Mouse (Mus musculus): ENCODE data around the gene Lgi2. TPM values are rescaled to one million over a fixed set of nuclear protein-coding genes. Genes with fewer than 3 reads are reported as not detected.

The Lgi2 gene
- polyA plus RNA-seq, 1 experiment from 2014 or later, result 1.3 TPM

- WGBS, result 88% methylated on average over 9 of the region's 9 CpGs
- Histone ChIP-seq H3K27me3 (no peaks in the 10 kb centered on the region), H3K4me3 (replicated peaks) (no peak overlapping the region), H3K4me1 (no peaks in the 10 kb centered on the region), H3K4me2 (no peak overlapping the region), H3K36me3 (replicated peaks) (no peaks in the 10 kb centered on the region), H3K27ac (no peak overlapping the region), H3K9ac (no peak overlapping the region), H3K9me3 (no peaks in the 10 kb centered on the region)
- no peak for ATAC-seq (ENCODE audit: low FRiP score)
These were observed 32.6 kb downstream of the Lgi2 start for GRCm38 (mm10) chr5:52533705-52534104.

- Histone ChIP-seq H3K4me3 (replicated peaks) (no peak overlapping the region), H3K9me3 (no peaks in the 10 kb centered on the region), H3K9ac (no peak overlapping the region), H3K4me2 (no peak overlapping the region), H3K4me1 (no peaks in the 10 kb centered on the region), H3K36me3 (replicated peaks) (no peaks in the 10 kb centered on the region), H3K27ac (no peak overlapping the region), H3K27me3 (no peaks in the 10 kb centered on the region)
- no peak for ATAC-seq (ENCODE audit: low FRiP score)
- 78% methylated on average over 7 of the region's 7 CpGs for WGBS
These were observed 37.7 kb downstream of the Lgi2 start for GRCm38 (mm10) chr5:52528545-52528944.

DNA sequence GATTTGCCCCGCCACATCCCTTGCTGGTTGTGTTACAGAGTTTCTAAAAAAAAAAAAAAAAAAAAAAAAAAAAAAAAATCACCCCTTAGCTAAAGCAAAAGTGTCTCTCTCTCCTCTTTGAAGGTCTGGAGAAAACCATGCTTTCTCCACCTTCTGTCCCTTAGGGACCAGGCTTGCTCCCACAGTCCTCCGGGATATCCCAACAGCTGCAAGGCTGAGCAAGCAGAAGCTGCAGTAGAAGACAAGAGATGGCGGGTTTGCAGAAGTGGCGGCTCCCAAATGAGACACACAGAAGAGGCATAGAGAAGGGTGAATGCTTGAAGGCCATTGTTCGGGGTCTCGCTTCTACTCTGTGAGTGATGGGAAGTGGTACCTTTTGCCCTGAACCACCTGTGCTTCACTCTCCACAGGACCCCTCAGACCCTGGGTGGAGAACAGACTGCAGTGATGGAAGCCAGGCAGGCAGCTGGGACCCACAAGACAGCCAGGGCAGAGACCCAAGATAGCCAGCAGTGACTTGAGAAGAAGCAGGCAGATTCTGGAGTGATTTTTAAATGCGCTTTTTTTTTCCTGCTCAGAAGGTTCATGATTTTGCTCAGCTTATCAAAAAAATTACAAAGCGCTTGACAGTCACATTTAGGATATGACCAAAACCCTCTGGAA is 39.8 kb downstream of the Lgi2 start:
- 92% methylated on average over 8 of the region's 8 CpGs for WGBS
- Histone ChIP-seq H3K4me3 (replicated peaks) (no peak overlapping the region), H3K27ac (no peak overlapping the region), H3K9me3 (no peaks in the 10 kb centered on the region), H3K27me3 (no peaks in the 10 kb centered on the region), H3K4me1 (no peaks in the 10 kb centered on the region), H3K9ac (no peak overlapping the region), H3K36me3 (replicated peaks) (no peaks in the 10 kb centered on the region), H3K4me2 (no peak overlapping the region)
- ATAC-seq (ENCODE audit: low FRiP score), result no peak

DNA sequence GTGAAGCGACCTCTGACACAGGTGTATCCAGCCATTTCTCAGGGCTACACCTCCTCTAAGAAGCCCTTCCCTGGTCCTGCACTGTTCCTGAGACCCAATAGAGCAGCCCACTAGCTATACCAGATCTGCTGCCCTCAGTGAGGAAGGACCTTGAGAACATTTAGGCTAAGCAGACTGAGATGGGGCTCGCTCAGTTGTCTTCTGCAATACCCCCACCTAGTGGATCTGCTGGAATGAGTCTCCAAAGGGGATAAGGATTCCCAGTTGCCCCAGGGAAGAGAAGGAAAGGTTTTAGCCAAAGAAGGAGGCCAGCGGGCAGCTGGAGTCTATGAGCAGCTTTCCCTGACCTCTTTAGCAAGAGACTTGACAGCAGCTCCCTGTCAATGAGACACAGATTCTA is 42.1 kb downstream of the Lgi2 start:
- 0 out of 2 replicates have a peak, but pooled peaks cover 2% of the 10 kb centered on the region for H3K9me3 ChIP-seq
- no peak overlapping the region for H3K4me3 ChIP-seq (replicated peaks)
- WGBS, result 56% methylated on average over 3 of the region's 3 CpGs
- H3K4me2 ChIP-seq, result no peak overlapping the region
- no peaks in the 10 kb centered on the region for H3K36me3 ChIP-seq (replicated peaks)
- H3K9ac ChIP-seq, result no peak overlapping the region
- no peaks in the 10 kb centered on the region for H3K27me3 ChIP-seq
- no peak overlapping the region for H3K27ac ChIP-seq
- no peaks in the 10 kb centered on the region for H3K4me1 ChIP-seq
- ATAC-seq (ENCODE audit: low FRiP score), result no peak; the same call in 1 of the 2 replicates

DNA sequence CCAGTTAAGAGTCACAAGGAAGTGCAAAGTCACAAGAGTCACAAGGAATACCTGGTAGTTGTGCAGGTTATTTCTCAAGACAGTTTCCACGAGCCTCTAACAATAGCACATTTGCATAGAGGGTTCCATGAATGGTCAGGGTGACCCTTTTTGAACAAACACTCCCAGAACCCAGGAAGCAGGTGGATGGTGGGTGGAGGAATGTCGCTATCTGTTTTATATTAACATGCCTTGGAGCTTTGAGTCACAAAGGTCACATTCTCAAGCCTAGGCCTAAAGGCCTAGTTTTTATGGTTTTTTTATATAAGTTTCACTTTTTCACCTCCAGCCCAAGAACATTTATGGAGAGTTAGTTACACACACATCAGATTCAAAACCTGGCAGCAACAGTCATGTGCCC is 46.3 kb downstream of the Lgi2 start:
- ATAC-seq (ENCODE audit: low FRiP score), result no peak
- Histone ChIP-seq H3K27ac (no peak overlapping the region), H3K4me2 (no peak overlapping the region), H3K9me3 (0 out of 2 replicates have a peak, but pooled peaks cover 3% of the 10 kb centered on the region), H3K36me3 (replicated peaks) (no peaks in the 10 kb centered on the region), H3K4me1 (no peaks in the 10 kb centered on the region; the same call in 1 of the 2 replicates), H3K4me3 (replicated peaks) (no peak overlapping the region), H3K27me3 (peaks cover 7% of the 10 kb centered on the region), H3K9ac (no peak overlapping the region)
- 87% methylated on average over 2 of the region's 2 CpGs for WGBS

DNA sequence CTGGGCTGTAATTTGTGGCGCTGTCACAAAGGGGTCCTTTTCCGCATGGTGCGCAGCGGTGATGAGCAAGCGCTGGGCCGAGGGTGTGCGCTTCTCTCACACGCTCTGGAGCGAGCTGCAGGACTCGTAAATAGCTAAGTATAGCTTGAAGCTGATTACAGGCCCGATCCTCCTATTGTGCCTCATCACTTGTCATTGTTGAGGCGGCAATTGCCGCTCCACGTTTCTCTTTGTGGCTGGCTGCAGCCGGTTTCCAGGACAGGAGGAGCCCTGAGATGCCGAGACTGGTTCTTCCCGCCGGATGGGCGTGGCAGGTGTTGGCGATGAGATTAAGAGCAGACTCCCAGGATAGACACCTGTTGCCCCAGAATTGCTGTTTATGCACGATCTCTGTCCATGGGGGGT is 50.2 kb downstream of the Lgi2 start:
- Histone ChIP-seq H3K4me2 (peak overlapping the region; percentile 61), H3K4me1 (no peaks in the 10 kb centered on the region; the same call in 1 of the 2 replicates), H3K27ac (no peak overlapping the region), H3K36me3 (replicated peaks) (no peaks in the 10 kb centered on the region), H3K9ac (peak overlapping the region; percentile 55), H3K4me3 (replicated peaks) (peak overlapping the region; percentile 37), H3K27me3 (peaks cover 7% of the 10 kb centered on the region), H3K9me3 (0 out of 2 replicates have a peak, but pooled peaks cover 3% of the 10 kb centered on the region)
- ATAC-seq (ENCODE audit: low FRiP score), result peak; percentile 85
- 13% methylated on average over 21 of the region's 21 CpGs for WGBS

DNA sequence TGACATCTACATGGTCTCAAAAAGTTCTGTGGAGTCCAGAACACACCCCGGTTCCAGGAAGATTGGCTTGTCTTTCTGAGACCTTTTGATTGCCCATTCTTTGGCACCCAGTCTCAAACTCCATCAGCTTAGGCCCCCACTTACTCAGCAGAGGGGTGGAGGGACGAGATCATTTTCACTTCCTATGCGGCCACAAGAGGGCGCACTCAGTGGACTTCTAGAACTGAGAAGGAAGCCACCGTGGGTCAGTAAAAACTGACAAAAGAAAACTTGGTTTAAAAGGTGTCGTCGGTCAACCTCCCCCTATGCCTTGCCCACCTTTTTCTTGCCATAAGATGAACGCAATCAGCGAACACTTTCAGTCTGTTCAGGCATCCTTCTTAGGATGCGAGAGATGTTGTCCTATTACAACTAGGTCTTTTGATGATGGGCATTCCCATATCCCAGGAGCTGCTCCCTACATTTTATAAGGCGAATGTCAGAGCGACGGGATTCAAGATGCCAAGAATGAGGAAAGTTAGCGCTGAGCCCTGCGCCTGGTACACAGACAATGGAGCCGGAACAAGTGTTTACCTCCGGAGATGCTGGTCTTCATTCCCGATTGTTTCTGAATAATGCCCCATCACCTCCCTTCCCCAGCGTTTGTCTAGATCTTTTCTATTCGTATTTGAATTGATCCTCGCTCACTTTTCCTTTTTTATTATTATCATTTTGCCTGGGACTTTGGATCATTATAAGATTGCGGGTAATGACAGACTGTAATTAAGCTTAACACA is 50.8 kb downstream of the Lgi2 start:
- H3K4me1 ChIP-seq, result no peaks in the 10 kb centered on the region; the same call in 1 of the 2 replicates
- peak overlapping the region; percentile 55 for H3K9ac ChIP-seq
- H3K9me3 ChIP-seq, result 0 out of 2 replicates have a peak, but pooled peaks cover 3% of the 10 kb centered on the region
- ATAC-seq (ENCODE audit: low FRiP score), result peak; percentile 72
- H3K36me3 ChIP-seq (replicated peaks), result no peaks in the 10 kb centered on the region
- H3K4me2 ChIP-seq, result peak overlapping the region; percentile 61
- WGBS, result 19% methylated on average over 22 of the region's 22 CpGs
- peak overlapping the region; percentile 37 for H3K4me3 ChIP-seq (replicated peaks)
- H3K27me3 ChIP-seq, result peaks cover 7% of the 10 kb centered on the region
- no peak overlapping the region for H3K27ac ChIP-seq

DNA sequence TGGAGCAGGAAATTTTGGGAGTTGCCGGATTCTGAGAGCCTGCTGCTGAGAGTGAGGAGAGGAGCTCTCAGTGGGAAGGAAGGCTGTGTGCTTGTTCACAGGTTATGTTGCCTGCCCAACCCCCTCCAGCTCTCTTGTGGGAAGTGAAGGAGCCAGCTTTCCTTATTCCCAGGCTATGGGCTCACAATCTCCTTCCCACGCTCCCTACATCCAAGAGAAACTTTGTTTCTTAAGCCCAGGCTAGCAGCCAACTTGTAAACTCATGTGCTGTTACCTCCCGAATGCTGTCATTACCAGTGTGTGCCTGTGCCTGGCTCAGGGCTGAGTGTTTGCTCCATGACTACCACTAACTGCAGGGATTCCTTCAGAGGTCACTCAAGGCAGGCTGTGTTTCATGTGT is 55.2 kb downstream of the Lgi2 start:
- Histone ChIP-seq H3K36me3 (replicated peaks) (no peaks in the 10 kb centered on the region), H3K27ac (no peak overlapping the region), H3K4me3 (replicated peaks) (no peak overlapping the region), H3K4me1 (no peaks in the 10 kb centered on the region; the same call in 1 of the 2 replicates), H3K9ac (no peak overlapping the region), H3K27me3 (no peaks in the 10 kb centered on the region), H3K9me3 (no peaks in the 10 kb centered on the region), H3K4me2 (no peak overlapping the region)
- ATAC-seq (ENCODE audit: low FRiP score), result no peak
- 73% methylated on average over 3 of the region's 3 CpGs for whole genome bisulfite sequencing

- no peaks in the 10 kb centered on the region for H3K4me1 ChIP-seq
- H3K4me3 ChIP-seq (replicated peaks), result no peak overlapping the region
- no peak for ATAC-seq (ENCODE audit: low FRiP score)
- no peak overlapping the region for H3K9ac ChIP-seq
- H3K27ac ChIP-seq, result no peak overlapping the region
- no peaks in the 10 kb centered on the region for H3K27me3 ChIP-seq
- no peak overlapping the region for H3K4me2 ChIP-seq
- H3K9me3 ChIP-seq, result no peaks in the 10 kb centered on the region
- no peaks in the 10 kb centered on the region for H3K36me3 ChIP-seq (replicated peaks)
- 91% methylated on average over 6 of the region's 6 CpGs for WGBS
These were observed 56.8 kb downstream of the Lgi2 start for GRCm38 (mm10) chr5:52509416-52509815.

GRCm38 (mm10) chr5:52504666-52505065 is 61.6 kb downstream of the Lgi2 start:
- 91% methylated on average over 13 of the region's 13 CpGs for WGBS
- H3K27ac ChIP-seq, result no peak overlapping the region
- no peaks in the 10 kb centered on the region for H3K9me3 ChIP-seq
- H3K27me3 ChIP-seq, result no peaks in the 10 kb centered on the region; the same call in 1 of the 2 replicates
- no peaks in the 10 kb centered on the region for H3K36me3 ChIP-seq (replicated peaks)
- no peak overlapping the region for H3K9ac ChIP-seq
- ATAC-seq (ENCODE audit: low FRiP score), result no peak
- no peaks in the 10 kb centered on the region for H3K4me1 ChIP-seq
- no peak overlapping the region for H3K4me3 ChIP-seq (replicated peaks)
- H3K4me2 ChIP-seq, result no peak overlapping the region

DNA sequence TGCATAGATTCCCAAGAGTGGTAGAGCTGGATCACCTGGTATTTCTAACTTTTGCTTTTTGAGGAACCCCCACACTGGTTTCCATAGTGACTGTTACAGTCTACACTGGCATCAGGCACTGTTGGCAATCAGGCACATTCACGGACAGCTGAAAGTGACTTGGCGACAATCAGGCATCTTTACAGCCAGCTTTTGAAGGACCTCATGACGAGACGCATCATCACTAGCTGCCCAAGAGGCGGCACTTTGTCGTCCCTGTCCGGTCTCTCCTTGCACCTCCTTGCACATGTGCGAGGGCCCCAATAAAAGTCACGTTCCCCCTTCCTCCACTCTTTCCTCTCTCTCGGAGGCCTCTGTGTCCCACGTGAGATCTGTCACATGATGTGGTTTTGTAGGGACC is 62.1 kb downstream of the Lgi2 start:
- no peaks in the 10 kb centered on the region for H3K4me1 ChIP-seq
- 93% methylated on average over 11 of the region's 11 CpGs for WGBS
- no peak for ATAC-seq (ENCODE audit: low FRiP score)
- no peak overlapping the region for H3K27ac ChIP-seq
- H3K36me3 ChIP-seq (replicated peaks), result no peaks in the 10 kb centered on the region
- no peaks in the 10 kb centered on the region; the same call in 1 of the 2 replicates for H3K27me3 ChIP-seq
- H3K4me2 ChIP-seq, result no peak overlapping the region
- no peaks in the 10 kb centered on the region for H3K9me3 ChIP-seq
- H3K4me3 ChIP-seq (replicated peaks), result no peak overlapping the region
- no peak overlapping the region for H3K9ac ChIP-seq

DNA sequence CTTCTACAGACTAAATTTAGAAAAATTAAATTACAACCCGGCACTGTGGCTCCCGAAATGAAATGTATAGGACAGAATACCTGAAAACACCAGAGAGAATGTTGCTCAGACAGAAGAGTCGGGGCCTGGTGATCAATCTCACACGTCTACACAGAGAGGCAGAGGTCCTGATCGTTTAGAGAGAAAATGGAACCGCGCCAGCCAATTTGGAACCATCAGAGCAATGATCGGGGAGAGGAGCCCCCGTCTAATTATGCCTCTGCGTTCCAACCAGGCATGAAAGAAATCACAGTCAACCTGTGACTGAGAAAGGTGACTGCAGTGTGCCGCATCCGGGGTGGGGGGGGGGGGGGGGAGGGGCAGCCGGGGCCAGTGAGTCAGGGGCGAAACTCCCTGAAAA is 70.6 kb downstream of the Lgi2 start:
- no peaks in the 10 kb centered on the region; the same call in 1 of the 2 replicates for H3K27me3 ChIP-seq
- no peak overlapping the region for H3K27ac ChIP-seq
- H3K4me2 ChIP-seq, result no peak overlapping the region
- no peak overlapping the region for H3K4me3 ChIP-seq (replicated peaks)
- H3K4me1 ChIP-seq, result peaks cover 4% of the 10 kb centered on the region; the same call in 1 of the 2 replicates
- H3K36me3 ChIP-seq (replicated peaks), result no peaks in the 10 kb centered on the region
- H3K9me3 ChIP-seq, result no peaks in the 10 kb centered on the region
- no peak overlapping the region for H3K9ac ChIP-seq
- ATAC-seq (ENCODE audit: low FRiP score), result no peak
- 63% methylated on average over 12 of the region's 14 CpGs for WGBS
